Mouse (Mus musculus) small intestine, adult 2 months (tissue): ENCODE measurements around the gene Cyp2d9.

Experiments used
- CTCF ChIP-seq: fragments of 200-500 bp; IDR thresholded peaks from 2 replicates; pipeline ENCODE4 v1.5.1; 2012; ENCODE audit warnings: low read depth, mild to moderate bottlenecking, control low read depth, inconsistent platforms, low read length, moderate library complexity, mixed read lengths; ENCODE audit not compliant: insufficient replicate concordance, insufficient read length; ENCODE audit errors: extremely low read depth
- POLR2A ChIP-seq: fragments of 200-500 bp; IDR thresholded peaks from 2 replicates; pipeline ENCODE4 v1.6.1; 2012; ENCODE audit warnings: low read depth, mild to moderate bottlenecking, control low read depth, inconsistent platforms, low read length, moderate library complexity

DNA sequence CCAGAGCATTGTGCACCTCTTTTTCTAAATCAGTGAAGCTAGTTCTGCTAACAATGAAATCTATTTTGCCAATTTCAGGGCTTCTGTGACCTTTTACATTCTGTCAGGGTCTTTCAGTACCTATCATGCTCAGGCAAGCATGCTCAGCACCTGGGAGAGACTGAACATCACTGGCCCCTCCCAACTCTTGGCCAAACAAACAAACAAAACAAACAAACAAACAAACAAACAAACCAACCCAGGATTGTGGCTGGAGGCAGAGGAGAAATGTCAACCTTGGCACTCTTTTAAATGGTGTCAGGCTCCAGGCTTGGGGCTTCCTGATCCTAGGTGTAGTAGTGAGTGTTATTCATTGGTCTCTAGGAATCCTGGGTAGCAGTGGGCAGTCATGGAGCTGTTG is at the start of gene Cyp2d9:
- TF ChIP-seq CTCF (no peak), POLR2A (no peak)
